Mouse (Mus musculus): ENCODE results near the gene Aspa. TPM values are rescaled to one million over a fixed set of nuclear protein-coding genes. Genes with fewer than 3 reads are reported as not detected.

Gene Aspa
- polyA plus RNA-seq, 1 experiment: 2.1 TPM

GRCm38 (mm10) chr11:73274821-73275220, 54.6 kb downstream of the Aspa start:
- Histone ChIP-seq H3K9ac (ENCODE audit: low read depth, poor library complexity, severe bottlenecking) (no peak overlapping the region), H3K4me3 (ENCODE audit: low read depth, low read length) (no peak overlapping the region), H3K27me3 (ENCODE audit: control insufficient read depth, insufficient read depth, low read length, poor library complexity, severe bottlenecking) (no peaks in the 10 kb centered on the region), H3K36me3 (ENCODE audit: control insufficient read depth, insufficient read depth, low read length, poor library complexity, severe bottlenecking) (no peaks in the 10 kb centered on the region), H3K27ac (ENCODE audit: insufficient read depth, low read length) (no peak overlapping the region), H3K4me1 (ENCODE audit: control insufficient read depth, insufficient read depth, low read length) (no peaks in the 10 kb centered on the region), H3K9me3 (replicated peaks; ENCODE audit: control insufficient read depth, insufficient read depth, low read length, poor library complexity, severe bottlenecking) (no peaks in the 10 kb centered on the region)
- TF ChIP-seq POLR2A (IDR thresholded peaks at IDR 0.05; ENCODE audit: insufficient read depth, low read length) (no peak), EP300 (IDR thresholded peaks at IDR 0.05; ENCODE audit: insufficient read depth, low read depth, low read length) (no peak), CTCF (IDR thresholded peaks at IDR 0.05; ENCODE audit: low read depth, low read length) (no peak)

DNA sequence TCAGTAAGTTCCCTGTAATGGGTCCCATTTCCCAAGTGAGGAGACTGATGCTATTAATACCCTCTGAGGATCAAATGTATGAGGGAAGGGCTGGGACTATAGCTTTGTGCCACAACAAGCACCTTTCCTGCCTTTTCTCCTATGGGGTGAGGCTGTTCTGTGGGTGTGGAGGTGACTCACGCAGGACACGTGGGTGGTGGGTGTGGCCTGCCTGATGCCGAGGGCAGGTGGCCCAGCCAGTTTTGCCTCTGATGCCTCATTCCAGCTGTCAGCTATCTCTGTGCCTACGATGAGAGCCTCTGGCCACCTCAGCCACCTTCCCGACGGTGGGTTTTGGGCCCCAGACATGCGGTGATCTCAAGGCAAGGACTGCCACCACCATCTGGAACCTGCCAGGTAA, 62.1 kb downstream of the Aspa start, which contains the start of gene Trpv3:
TSS of gene Trpv3 (plus strand) at position 122 of the 400 bp plus-strand sequence.
- no peak within 1 kb of the TSS for H3K9ac ChIP-seq (ENCODE audit: low read depth, poor library complexity, severe bottlenecking)
- no peak for TF ChIP-seq CTCF (IDR thresholded peaks at IDR 0.05; ENCODE audit: low read depth, low read length)
- no peak for TF ChIP-seq POLR2A (IDR thresholded peaks at IDR 0.05; ENCODE audit: insufficient read depth, low read length)
- no peak for TF ChIP-seq EP300 (IDR thresholded peaks at IDR 0.05; ENCODE audit: insufficient read depth, low read depth, low read length)
- H3K9me3 ChIP-seq (replicated peaks; ENCODE audit: control insufficient read depth, insufficient read depth, low read length, poor library complexity, severe bottlenecking): no peaks in the 10 kb centered on the region
- no peak within 1 kb of the TSS for H3K4me3 ChIP-seq (ENCODE audit: low read depth, low read length)
- no peaks in the 10 kb centered on the region for H3K36me3 ChIP-seq (ENCODE audit: control insufficient read depth, insufficient read depth, low read length, poor library complexity, severe bottlenecking)
- H3K27me3 ChIP-seq (ENCODE audit: control insufficient read depth, insufficient read depth, low read length, poor library complexity, severe bottlenecking): no peaks in the 10 kb centered on the region
- no peak within 1 kb of the TSS for H3K27ac ChIP-seq (ENCODE audit: insufficient read depth, low read length)
- no peaks in the 10 kb centered on the region for H3K4me1 ChIP-seq (ENCODE audit: control insufficient read depth, insufficient read depth, low read length)

DNA sequence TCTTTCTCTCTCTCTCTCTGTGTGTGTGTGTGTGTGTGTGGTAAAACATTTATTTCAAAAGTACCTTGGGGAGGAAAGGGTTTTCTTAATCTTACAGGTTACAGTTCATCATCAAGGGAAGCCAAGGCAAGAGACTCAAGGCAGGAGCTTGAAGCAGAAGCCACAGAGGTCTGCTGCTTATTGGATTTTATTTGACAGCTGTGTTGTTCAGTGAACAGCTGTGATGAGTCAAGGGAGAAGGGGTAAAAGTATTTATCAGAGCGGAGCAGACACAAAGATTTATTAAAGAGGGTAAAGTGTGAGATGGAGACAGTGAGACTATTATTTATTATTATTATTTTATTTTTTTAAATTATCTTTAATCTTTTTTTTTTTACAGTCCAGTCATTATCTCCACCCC, 68.0 kb downstream of the Aspa start:
- Histone ChIP-seq H3K9ac (ENCODE audit: low read depth, poor library complexity, severe bottlenecking) (no peak overlapping the region), H3K4me1 (ENCODE audit: control insufficient read depth, insufficient read depth, low read length) (no peaks in the 10 kb centered on the region), H3K9me3 (replicated peaks; ENCODE audit: control insufficient read depth, insufficient read depth, low read length, poor library complexity, severe bottlenecking) (no peaks in the 10 kb centered on the region), H3K4me3 (ENCODE audit: low read depth, low read length) (no peak overlapping the region), H3K27me3 (ENCODE audit: control insufficient read depth, insufficient read depth, low read length, poor library complexity, severe bottlenecking) (no peaks in the 10 kb centered on the region), H3K36me3 (ENCODE audit: control insufficient read depth, insufficient read depth, low read length, poor library complexity, severe bottlenecking) (no peaks in the 10 kb centered on the region), H3K27ac (ENCODE audit: insufficient read depth, low read length) (no peak overlapping the region)
- TF ChIP-seq EP300 (IDR thresholded peaks at IDR 0.05; ENCODE audit: insufficient read depth, low read depth, low read length): no peak

DNA sequence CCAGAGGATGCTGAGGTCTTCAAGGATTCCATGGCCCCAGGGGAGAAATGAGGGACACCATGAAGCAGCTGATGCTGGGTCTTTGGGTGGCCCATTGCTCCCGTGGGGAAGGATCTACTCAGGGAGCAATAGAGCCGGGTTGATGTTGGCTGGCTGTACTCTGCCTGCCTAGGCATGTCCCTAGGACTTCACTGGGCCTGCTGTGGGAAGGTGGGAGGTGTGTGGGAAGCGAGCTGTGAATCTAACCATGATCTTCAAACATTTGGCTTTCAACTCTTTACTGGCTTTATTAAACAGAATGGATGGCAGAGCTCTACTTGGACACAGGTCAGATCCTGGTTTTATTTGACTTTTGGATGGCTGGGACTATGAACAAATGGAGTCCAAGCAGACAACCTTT, 68.9 kb downstream of the Aspa start:
- Histone ChIP-seq H3K27ac (ENCODE audit: insufficient read depth, low read length) (no peak overlapping the region), H3K36me3 (ENCODE audit: control insufficient read depth, insufficient read depth, low read length, poor library complexity, severe bottlenecking) (no peaks in the 10 kb centered on the region), H3K4me3 (ENCODE audit: low read depth, low read length) (no peak overlapping the region), H3K27me3 (ENCODE audit: control insufficient read depth, insufficient read depth, low read length, poor library complexity, severe bottlenecking) (no peaks in the 10 kb centered on the region), H3K9me3 (replicated peaks; ENCODE audit: control insufficient read depth, insufficient read depth, low read length, poor library complexity, severe bottlenecking) (no peaks in the 10 kb centered on the region), H3K4me1 (ENCODE audit: control insufficient read depth, insufficient read depth, low read length) (no peaks in the 10 kb centered on the region), H3K9ac (ENCODE audit: low read depth, poor library complexity, severe bottlenecking) (no peak overlapping the region)
- no peak for TF ChIP-seq POLR2A (IDR thresholded peaks at IDR 0.05; ENCODE audit: insufficient read depth, low read length)
- TF ChIP-seq CTCF (IDR thresholded peaks at IDR 0.05; ENCODE audit: low read depth, low read length): no peak
- no peak for TF ChIP-seq EP300 (IDR thresholded peaks at IDR 0.05; ENCODE audit: insufficient read depth, low read depth, low read length)

- H3K9me3 ChIP-seq (replicated peaks; ENCODE audit: control insufficient read depth, insufficient read depth, low read length, poor library complexity, severe bottlenecking): no peaks in the 10 kb centered on the region
- H3K36me3 ChIP-seq (ENCODE audit: control insufficient read depth, insufficient read depth, low read length, poor library complexity, severe bottlenecking): no peaks in the 10 kb centered on the region
- H3K9ac ChIP-seq (ENCODE audit: low read depth, poor library complexity, severe bottlenecking): no peak overlapping the region
- H3K4me3 ChIP-seq (ENCODE audit: low read depth, low read length): no peak overlapping the region
- no peak overlapping the region for H3K27ac ChIP-seq (ENCODE audit: insufficient read depth, low read length)
- TF ChIP-seq EP300 (IDR thresholded peaks at IDR 0.05; ENCODE audit: insufficient read depth, low read depth, low read length) (no peak), POLR2A (IDR thresholded peaks at IDR 0.05; ENCODE audit: insufficient read depth, low read length) (no peak), CTCF (IDR thresholded peaks at IDR 0.05; ENCODE audit: low read depth, low read length) (no peak)
- H3K27me3 ChIP-seq (ENCODE audit: control insufficient read depth, insufficient read depth, low read length, poor library complexity, severe bottlenecking): no peaks in the 10 kb centered on the region
- H3K4me1 ChIP-seq (ENCODE audit: control insufficient read depth, insufficient read depth, low read length): no peaks in the 10 kb centered on the region
Measured at GRCm38 (mm10) chr11:73258664-73259063, 70.7 kb downstream of the Aspa start.

GRCm38 (mm10) chr11:73257362-73257945, 71.9 kb downstream of the Aspa start:
- no peaks in the 10 kb centered on the region for H3K4me1 ChIP-seq (ENCODE audit: control insufficient read depth, insufficient read depth, low read length)
- H3K27ac ChIP-seq (ENCODE audit: insufficient read depth, low read length): no peak overlapping the region
- no peaks in the 10 kb centered on the region for H3K36me3 ChIP-seq (ENCODE audit: control insufficient read depth, insufficient read depth, low read length, poor library complexity, severe bottlenecking)
- H3K9ac ChIP-seq (ENCODE audit: low read depth, poor library complexity, severe bottlenecking): no peak overlapping the region
- H3K4me3 ChIP-seq (ENCODE audit: low read depth, low read length): no peak overlapping the region
- no peak for TF ChIP-seq CTCF (IDR thresholded peaks at IDR 0.05; ENCODE audit: low read depth, low read length)
- no peak for TF ChIP-seq POLR2A (IDR thresholded peaks at IDR 0.05; ENCODE audit: insufficient read depth, low read length)
- no peak for TF ChIP-seq EP300 (IDR thresholded peaks at IDR 0.05; ENCODE audit: insufficient read depth, low read depth, low read length)
- H3K27me3 ChIP-seq (ENCODE audit: control insufficient read depth, insufficient read depth, low read length, poor library complexity, severe bottlenecking): no peaks in the 10 kb centered on the region
- no peaks in the 10 kb centered on the region for H3K9me3 ChIP-seq (replicated peaks; ENCODE audit: control insufficient read depth, insufficient read depth, low read length, poor library complexity, severe bottlenecking)

Other genes starting within 250 kb of the Aspa start
- 0.29 and 0.78 TPM in 2 replicates for gene Itgae, start 239.0 kb downstream of the Aspa start, polyA plus RNA-seq (2011; ENCODE audit: insufficient read depth, insufficient read length, low read depth, missing spikeins)
- 13.0 and 14.0 TPM in 2 replicates for gene Haspin, start 191.3 kb downstream of the Aspa start, polyA plus RNA-seq (2011; ENCODE audit: insufficient read depth, insufficient read length, low read depth, missing spikeins)
- 0.42 and 0.55 TPM in 2 replicates for gene P2rx5, start 169.2 kb downstream of the Aspa start, polyA plus RNA-seq (2011; ENCODE audit: insufficient read depth, insufficient read length, low read depth, missing spikeins)
- 51.9 TPM in 2 replicates for gene Emc6, start 152.6 kb downstream of the Aspa start, polyA plus RNA-seq (2011; ENCODE audit: insufficient read depth, insufficient read length, low read depth, missing spikeins)
- 36.2 and 37.1 TPM in 2 replicates for gene Tax1bp3, start 152.5 kb downstream of the Aspa start, polyA plus RNA-seq (2011; ENCODE audit: insufficient read depth, insufficient read length, low read depth, missing spikeins)
- gene Ctns, start 130.6 kb downstream of the Aspa start, polyA plus RNA-seq (2011; ENCODE audit: insufficient read depth, insufficient read length, low read depth, missing spikeins): 15.3 and 15.4 TPM in 2 replicates
- 0.93 and 0.94 TPM in 2 replicates for gene Shpk, start 130.1 kb downstream of the Aspa start, polyA plus RNA-seq (2011; ENCODE audit: insufficient read depth, insufficient read length, low read depth, missing spikeins)
- gene Trpv1, start 95.3 kb downstream of the Aspa start, polyA plus RNA-seq (2011; ENCODE audit: insufficient read depth, insufficient read length, low read depth, missing spikeins): not detected in 2 replicates
- 0.11 TPM in 1 of 2 replicates, not detected in the other for gene Trpv3, start 62.2 kb downstream of the Aspa start, polyA plus RNA-seq (2011; ENCODE audit: insufficient read depth, insufficient read length, low read depth, missing spikeins)
- gene Gm49340, start 145 bp upstream of the Aspa start, polyA plus RNA-seq (2011; ENCODE audit: insufficient read depth, insufficient read length, low read depth, missing spikeins): not detected in 2 replicates
- gene Spata22, start 145 bp upstream of the Aspa start, polyA plus RNA-seq (2011; ENCODE audit: insufficient read depth, insufficient read length, low read depth, missing spikeins): 2.2 and 3.0 TPM in 2 replicates
- not detected in 2 replicates for gene Olfr20, start 21.2 kb upstream of the Aspa start, polyA plus RNA-seq (2011; ENCODE audit: insufficient read depth, insufficient read length, low read depth, missing spikeins)
- gene Olfr376, start 41.6 kb upstream of the Aspa start, polyA plus RNA-seq (2011; ENCODE audit: insufficient read depth, insufficient read length, low read depth, missing spikeins): not detected in 2 replicates
- not detected in 2 replicates for gene Olfr1, start 70.0 kb upstream of the Aspa start, polyA plus RNA-seq (2011; ENCODE audit: insufficient read depth, insufficient read length, low read depth, missing spikeins)
- gene Olfr378, start 98.9 kb upstream of the Aspa start, polyA plus RNA-seq (2011; ENCODE audit: insufficient read depth, insufficient read length, low read depth, missing spikeins): not detected in 2 replicates
- gene Olfr380, start 127.9 kb upstream of the Aspa start, polyA plus RNA-seq (2011; ENCODE audit: insufficient read depth, insufficient read length, low read depth, missing spikeins): not detected in 2 replicates
- gene Olfr381, start 162.0 kb upstream of the Aspa start, polyA plus RNA-seq (2011; ENCODE audit: insufficient read depth, insufficient read length, low read depth, missing spikeins): not detected in 2 replicates
- gene Olfr382, start 187.6 kb upstream of the Aspa start, polyA plus RNA-seq (2011; ENCODE audit: insufficient read depth, insufficient read length, low read depth, missing spikeins): not detected in 2 replicates

All from ES-Bruce4 (cell line).